In genomic region chr6:136532535-136533291, GRCm38 (mm10) we compare ENCODE assay signal across 8 mouse cellular contexts. TPM values are rescaled to one million over a fixed set of nuclear protein-coding genes. Genes with fewer than 3 reads are reported as not detected.
DNase-seq lines count a peak whose midpoint lies in the region; ATAC-seq lines count a peak whose summit lies in the region.

No protein-coding gene starts in this region.

- H3K27ac ChIP-seq in forebrain, embryonic 12.5 days: peak overlapping the region; percentile 91
- H3K27ac ChIP-seq in heart, embryonic 15.5 days: peak overlapping the region; percentile 90
- H3K27ac ChIP-seq in liver, embryonic 12.5 days: peak overlapping the region; percentile 74
- peak overlapping the region; percentile 83 for H3K27ac ChIP-seq in neural tube, embryonic 11.5 days (ENCODE audit: low read depth, low read length)

- peak; percentile 82 for ATAC-seq in cerebellum, adult (ENCODE audit: insufficient number of reproducible peaks, low FRiP score, low TSS enrichment)
- ATAC-seq in forebrain, embryonic 12.5 days (ENCODE audit: low FRiP score): peak; percentile 89
- ATAC-seq in heart, embryonic 15.5 days (replicated peaks; ENCODE audit: insufficient number of reproducible peaks, insufficient read depth, low FRiP score, low read depth): peak; percentile 82
- ATAC-seq in liver, embryonic 12.5 days: peak; percentile 81
- peak; percentile 82 for ATAC-seq in neural tube, embryonic 11.5 days (ENCODE audit: insufficient read depth, low FRiP score, low TSS enrichment)

- H3K9me3 ChIP-seq in forebrain, embryonic 12.5 days: no peaks in the 10 kb centered on the region
- no peaks in the 10 kb centered on the region for H3K9me3 ChIP-seq in heart, embryonic 15.5 days (replicated peaks)
- no peaks in the 10 kb centered on the region for H3K9me3 ChIP-seq in liver, embryonic 12.5 days (replicated peaks)
- H3K9me3 ChIP-seq in neural tube, embryonic 11.5 days (ENCODE audit: control insufficient read depth, low read length): no peaks in the 10 kb centered on the region

- 15% methylated on average over 7 of the region's 7 CpGs for WGBS in forebrain, embryonic 12.5 days
- 18% methylated on average over 7 of the region's 7 CpGs for WGBS in heart, embryonic 15.5 days
- WGBS in liver, embryonic 12.5 days (ENCODE audit: insufficient replicate concordance): 34% methylated on average over 7 of the region's 7 CpGs
- WGBS in neural tube, embryonic 11.5 days: 23% methylated on average over 7 of the region's 7 CpGs

- H3K9ac ChIP-seq in forebrain, embryonic 12.5 days: no peak overlapping the region
- no peak overlapping the region for H3K9ac ChIP-seq in heart, embryonic 15.5 days
- 0 out of 2 replicates have a peak overlapping the region, but pooled peaks have one; percentile 13 for H3K9ac ChIP-seq in liver, embryonic 12.5 days
- no peak overlapping the region; the same call in 1 of the 2 replicates for H3K9ac ChIP-seq in neural tube, embryonic 11.5 days (ENCODE audit: low read length)

- peak overlapping the region; percentile 14 for H3K4me3 ChIP-seq in forebrain, embryonic 12.5 days (replicated peaks)
- peak overlapping the region; percentile 29 for H3K4me3 ChIP-seq in heart, embryonic 15.5 days
- H3K4me3 ChIP-seq in liver, embryonic 12.5 days: peak overlapping the region; percentile 32
- no peak overlapping the region for H3K4me3 ChIP-seq in neural tube, embryonic 11.5 days (ENCODE audit: low read depth, low read length)

- H3K4me1 ChIP-seq in forebrain, embryonic 12.5 days: peaks cover 28% of the 10 kb centered on the region
- H3K4me1 ChIP-seq in heart, embryonic 15.5 days (replicated peaks): peaks cover 40% of the 10 kb centered on the region
- H3K4me1 ChIP-seq in liver, embryonic 12.5 days: peaks cover 70% of the 10 kb centered on the region
- peaks cover 18% of the 10 kb centered on the region for H3K4me1 ChIP-seq in neural tube, embryonic 11.5 days (ENCODE audit: control insufficient read depth, insufficient read depth, low read length)

- H3K4me2 ChIP-seq in forebrain, embryonic 12.5 days: peak overlapping the region; percentile 31; the same call in 1 of the 2 replicates
- H3K4me2 ChIP-seq in heart, embryonic 15.5 days: peak overlapping the region; percentile 46
- peak overlapping the region; percentile 69 for H3K4me2 ChIP-seq in liver, embryonic 12.5 days
- H3K4me2 ChIP-seq in neural tube, embryonic 11.5 days (ENCODE audit: low read depth): 0 out of 2 replicates have a peak overlapping the region, but pooled peaks have one; percentile 12

- peak; percentile 82 for DNase-seq in MEL-GATA-1-ER (ENCODE audit: extremely low read depth, low read depth)
- DNase-seq in kidney, postnatal 14 days: peak; percentile 84
- peak; percentile 83 for DNase-seq in neural tube, embryonic 11.5 days (ENCODE audit: low spot score)
- peak; percentile 41 for DNase-seq in thymus, postnatal 14 days

- no peaks in the 10 kb centered on the region for H3K27me3 ChIP-seq in forebrain, embryonic 12.5 days
- no peaks in the 10 kb centered on the region for H3K27me3 ChIP-seq in heart, embryonic 15.5 days
- H3K27me3 ChIP-seq in liver, embryonic 12.5 days (replicated peaks): no peaks in the 10 kb centered on the region
- H3K27me3 ChIP-seq in neural tube, embryonic 11.5 days (ENCODE audit: control insufficient read depth, insufficient read depth, low read length): no peaks in the 10 kb centered on the region

- peaks cover 18% of the 10 kb centered on the region; the same call in 1 of the 2 replicates for H3K36me3 ChIP-seq in forebrain, embryonic 12.5 days (replicated peaks)
- peaks cover 5% of the 10 kb centered on the region; the same call in 1 of the 2 replicates for H3K36me3 ChIP-seq in heart, embryonic 15.5 days
- peaks cover 18% of the 10 kb centered on the region for H3K36me3 ChIP-seq in liver, embryonic 12.5 days
- no peaks in the 10 kb centered on the region for H3K36me3 ChIP-seq in neural tube, embryonic 11.5 days (ENCODE audit: control insufficient read depth, insufficient read depth, low read length)

RNA-seq across cellular contexts. Expression of gene Atf7ip, which starts 26.7 kb away (rescaled TPM):
- 63.2 and 72.4 TPM in 2 replicates for polyA plus RNA-seq in forebrain, embryonic 12.5 days (2016; fragmentation: Nextera tagmentation; extraction: Ambion mirVana)
- polyA plus RNA-seq in heart, embryonic 15.5 days (2015; fragmentation: Nextera tagmentation; extraction: Ambion mirVana): 30.3 and 32.6 TPM in 2 replicates
- polyA plus RNA-seq in liver, embryonic 12.5 days (2016; fragmentation: Nextera tagmentation; extraction: Ambion mirVana): 23.2 and 24.8 TPM in 2 replicates
- 51.1 and 56.4 TPM in 2 replicates for polyA plus RNA-seq in neural tube, embryonic 11.5 days (2014; fragmentation: Nextera tagmentation; extraction: Ambion mirVana)

Comparison
In these comparisons a context has a peak if more than half of its experiments do, and no peak if none do; other contexts are left out.
1. H3K4me2 ChIP-seq: peak in every context shown above with its lines; median percentile 69 in liver, embryonic 12.5 days; 46 in heart, embryonic 15.5 days; 31 in forebrain, embryonic 12.5 days; 12 in neural tube, embryonic 11.5 days.